Mouse (Mus musculus): Measurements from ENCODE around the gene Glrx.

- TF ChIP-seq FLI1 (IDR thresholded peaks at IDR 0.05; ENCODE audit: low read length) = no peak
- no peak for TF ChIP-seq GATA1 (IDR thresholded peaks at IDR 0.05; ENCODE audit: borderline replicate concordance, low read length)
Measured at GRCm38 (mm10) chr13:75818945-75819706, 20.5 kb upstream of the Glrx start.

Data from megakaryocyte, embryonic 14.5 days (primary cell).